Mouse (Mus musculus) brain, embryonic 14.5 days (tissue): ENCODE results near the gene Gm20721. TPM values are rescaled to one million over a fixed set of nuclear protein-coding genes. Genes with fewer than 3 reads are reported as not detected.
"Not testable (repeated sequence)": the region's sequence is repeated elsewhere in the genome, so short reads cannot be mapped to it uniquely, and the experiment has no call there.

ENCODE experiments used
- DNase-seq: peaks from one replicate; pipeline ENCODE4 v3.0.0-alpha.2; 2011; ENCODE audit warnings: low read depth
- CTCF ChIP-seq: fragments of 200-500 bp; IDR thresholded peaks from 2 replicates; pipeline ENCODE4 v1.5.1; 2012; ENCODE audit warnings: inconsistent platforms, mild to moderate bottlenecking, moderate library complexity, borderline replicate concordance; ENCODE audit not compliant: insufficient read depth, insufficient read length; ENCODE audit errors: extremely low read depth
- POLR2A ChIP-seq: fragments of 200-500 bp; IDR thresholded peaks from 2 replicates; pipeline ENCODE4 v1.6.1; 2012; ENCODE audit warnings: mild to moderate bottlenecking, inconsistent platforms, borderline replicate concordance; ENCODE audit not compliant: poor library complexity, insufficient read depth, insufficient read length, severe bottlenecking; ENCODE audit errors: extremely low read depth
- polyA plus RNA-seq: library from polyadenylated mRNA; depleted of rRNA; stranded (reverse); fragments of >200 nt; gene quantifications from 2 replicates; pipeline ENCODE4 v1.2.3, GENCODE M21; 2012

Gene Gm20721
- polyA plus RNA-seq, 1 experiment: 0.53 TPM

DNA sequence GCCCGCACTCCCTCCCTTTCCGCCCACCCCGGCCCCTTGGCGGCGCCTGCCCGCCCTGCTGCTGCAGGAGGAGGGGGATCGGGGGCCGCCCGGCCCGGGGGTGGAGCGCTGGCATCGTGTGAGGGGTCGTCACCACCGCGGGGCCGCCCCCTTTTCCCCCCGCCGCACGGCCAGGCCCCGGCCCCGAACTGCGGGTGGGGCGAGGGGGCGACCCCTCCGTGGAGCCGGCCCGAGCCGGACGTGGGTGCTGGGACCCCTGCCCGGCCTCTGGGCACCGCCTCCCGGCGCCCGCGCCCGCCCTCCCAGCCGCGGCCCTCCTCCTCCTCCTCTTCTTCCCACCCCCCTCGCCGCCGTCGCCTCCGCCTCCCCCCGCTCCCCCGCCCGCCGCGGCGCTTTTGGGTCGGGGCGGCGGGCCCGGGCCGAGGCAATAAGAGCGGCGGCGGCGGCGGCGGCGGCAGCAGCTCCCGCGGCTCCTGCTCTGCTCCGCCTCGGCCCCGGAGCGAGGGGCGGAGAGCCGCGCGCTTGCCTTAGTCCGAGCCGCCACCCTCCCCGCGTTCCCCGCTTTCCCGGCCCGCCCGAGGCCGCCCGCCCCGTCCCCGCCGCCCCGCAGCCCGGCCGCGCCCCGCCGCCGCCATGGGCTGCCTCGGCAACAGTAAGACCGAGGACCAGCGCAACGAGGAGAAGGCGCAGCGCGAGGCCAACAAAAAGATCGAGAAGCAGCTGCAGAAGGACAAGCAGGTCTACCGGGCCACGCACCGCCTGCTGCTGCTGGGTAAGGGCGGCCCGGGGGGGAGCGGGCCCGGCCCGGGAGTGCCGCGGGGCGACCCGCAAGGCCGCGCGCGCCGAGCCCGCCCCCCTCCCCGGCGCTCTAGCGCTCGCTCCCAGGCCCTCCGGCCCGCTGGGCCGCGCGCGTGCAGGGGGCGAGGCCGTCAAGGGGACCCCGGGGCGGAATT, 16.6 kb downstream of the Gm20721 start:
- peak; percentile 96 for DNase-seq
- TF ChIP-seq POLR2A (peak; percentile 37; the same call in 1 of the 2 replicates), CTCF (no peak)

DNA sequence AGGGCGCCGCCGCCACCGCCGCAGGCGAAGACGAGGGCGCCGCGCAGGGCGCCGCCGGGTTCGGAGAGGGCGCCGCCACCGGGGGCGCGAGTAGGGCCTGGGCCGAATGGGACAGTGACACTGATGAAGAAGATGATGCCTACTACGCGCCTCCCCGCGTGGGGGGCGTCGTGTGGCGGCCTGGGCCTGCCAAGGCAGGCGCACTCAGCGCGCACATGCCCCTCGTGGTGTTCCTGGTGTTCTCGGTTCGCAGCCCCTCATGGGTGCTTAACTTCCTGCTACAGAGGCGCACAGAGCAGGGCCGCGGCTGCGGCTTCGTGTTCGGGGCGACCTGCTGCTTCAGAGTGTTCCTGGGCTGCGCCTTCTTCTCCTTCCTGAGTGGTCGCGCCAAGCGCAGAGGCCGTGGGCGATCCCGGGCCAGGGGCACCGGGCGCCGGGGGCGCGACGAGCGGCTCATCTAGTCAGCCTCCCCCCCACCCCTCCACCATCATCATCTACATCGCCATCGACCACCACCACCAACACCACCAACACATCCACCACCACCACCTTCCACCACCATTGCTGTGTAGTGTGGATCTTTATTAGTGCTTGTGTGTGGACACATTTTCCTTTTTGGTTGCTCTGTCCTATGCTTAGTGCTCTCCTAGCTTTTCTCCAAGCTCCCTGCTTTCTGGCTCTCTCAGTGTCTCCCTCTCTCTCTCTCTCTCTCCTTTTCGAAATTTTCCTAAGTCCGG, 17.4 kb downstream of the Gm20721 start:
- no peak for DNase-seq

DNA sequence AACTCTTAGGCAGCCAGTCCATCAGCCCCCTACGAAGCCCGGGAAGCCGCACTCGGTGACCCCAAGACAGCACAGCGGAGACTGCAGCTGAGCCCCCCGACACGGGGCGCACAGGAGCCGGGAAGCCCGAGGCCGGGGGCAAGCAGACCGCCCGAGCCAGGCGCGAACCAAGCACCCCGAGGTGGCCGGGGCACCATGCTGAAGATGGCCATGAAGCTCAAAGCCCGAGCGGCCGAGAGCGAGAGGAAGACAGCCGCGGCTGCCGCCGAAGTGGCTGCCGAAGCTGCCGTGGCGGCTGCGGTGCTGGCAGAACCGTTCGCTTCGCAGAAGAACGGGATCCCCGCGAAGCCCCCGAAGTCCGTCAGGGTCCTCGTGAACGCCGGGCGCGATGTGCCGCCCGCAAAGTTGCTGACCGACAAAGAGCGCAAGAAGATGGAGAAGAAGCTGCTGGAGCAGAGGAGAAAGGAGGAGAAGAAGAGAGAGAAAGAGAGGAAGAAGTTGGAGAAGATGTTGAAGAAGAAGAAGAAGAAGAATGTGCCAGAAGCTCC, 18.1 kb downstream of the Gm20721 start:
- no peak for DNase-seq
- no peak for TF ChIP-seq CTCF
- no peak for TF ChIP-seq POLR2A

More for the DNA sequence above, 17.4 kb downstream of the Gm20721 start:
- TF ChIP-seq CTCF (no peak), POLR2A (no peak)

DNA sequence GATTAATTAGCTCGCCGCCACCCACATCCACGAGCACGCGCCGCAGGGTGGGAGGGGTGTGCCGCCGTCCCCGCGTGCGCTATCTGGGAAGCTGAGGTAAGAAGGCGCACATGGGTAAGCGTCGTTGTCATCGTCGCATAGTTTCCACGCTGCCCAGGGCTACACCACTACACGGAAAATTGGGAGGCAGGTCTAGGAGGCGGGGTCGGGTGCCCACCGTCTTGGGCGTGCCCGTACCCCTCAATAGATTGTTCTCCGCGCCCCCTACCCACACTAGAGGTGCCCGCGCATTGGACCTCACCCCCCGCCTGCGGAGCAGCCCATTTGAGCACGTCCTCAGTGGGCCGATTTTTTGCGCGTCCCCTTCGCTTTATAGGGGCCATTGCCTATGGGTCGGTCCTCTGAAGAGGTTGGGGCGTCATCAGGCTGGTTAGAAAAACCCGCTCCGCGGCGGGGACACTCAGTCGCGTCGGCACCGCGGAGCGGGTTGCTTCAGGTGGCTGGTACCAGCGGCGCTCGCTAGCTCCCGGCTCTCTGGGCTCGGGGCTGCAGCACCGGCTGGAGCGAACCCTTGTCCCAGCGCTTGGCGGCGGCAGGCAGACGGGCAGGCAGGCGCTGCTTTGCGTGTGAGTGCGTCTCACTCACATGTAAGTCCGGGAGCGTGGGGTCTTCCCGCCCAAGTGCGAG, 19.1 kb downstream of the Gm20721 start:
- peak; percentile 95 for DNase-seq
- peak; percentile 75 for TF ChIP-seq POLR2A
- no peak for TF ChIP-seq CTCF

DNA sequence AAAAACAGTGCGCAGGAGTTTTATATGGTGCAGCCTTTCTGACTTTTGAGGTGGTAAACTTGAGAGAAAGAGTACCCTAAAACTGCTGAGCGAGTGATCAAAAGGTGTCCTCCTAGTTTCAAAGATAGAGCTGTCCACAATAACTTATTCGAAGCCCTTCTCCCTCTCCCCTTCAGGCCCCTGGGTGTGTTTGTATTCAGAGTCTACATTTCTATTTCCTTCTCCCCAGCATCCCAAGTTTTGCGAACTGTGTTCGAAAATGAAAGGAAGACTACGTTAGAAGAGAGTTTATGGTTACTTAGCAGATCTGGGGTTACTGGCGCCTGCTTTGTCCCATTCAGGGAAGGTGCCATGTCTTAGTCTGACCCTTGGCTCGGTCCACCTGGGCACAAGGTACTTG, 20.0 kb downstream of the Gm20721 start:
- no peak for TF ChIP-seq POLR2A
- TF ChIP-seq CTCF: no peak
- no peak for DNase-seq

DNA sequence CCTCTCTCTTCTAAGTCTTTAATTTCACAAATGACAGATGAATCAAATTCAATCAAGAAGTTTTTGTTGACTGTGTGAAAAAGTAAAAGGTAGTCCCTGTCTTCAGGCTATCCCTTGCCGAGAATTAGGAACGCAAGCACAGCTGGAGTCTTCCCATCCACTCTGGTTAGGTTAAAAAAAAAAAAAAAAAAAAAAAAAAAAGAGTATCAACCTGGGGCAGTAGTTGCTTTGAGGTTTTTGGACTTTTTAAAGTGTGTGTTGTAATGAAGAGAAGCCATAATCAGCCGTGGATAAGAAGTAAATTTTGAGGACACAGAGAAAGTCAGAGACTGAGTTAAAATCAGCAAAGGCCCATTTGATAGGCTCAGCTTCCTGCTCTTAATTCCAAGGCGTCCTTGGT, 20.5 kb downstream of the Gm20721 start:
- no peak for DNase-seq
- TF ChIP-seq POLR2A (no peak), CTCF (no peak)

DNA sequence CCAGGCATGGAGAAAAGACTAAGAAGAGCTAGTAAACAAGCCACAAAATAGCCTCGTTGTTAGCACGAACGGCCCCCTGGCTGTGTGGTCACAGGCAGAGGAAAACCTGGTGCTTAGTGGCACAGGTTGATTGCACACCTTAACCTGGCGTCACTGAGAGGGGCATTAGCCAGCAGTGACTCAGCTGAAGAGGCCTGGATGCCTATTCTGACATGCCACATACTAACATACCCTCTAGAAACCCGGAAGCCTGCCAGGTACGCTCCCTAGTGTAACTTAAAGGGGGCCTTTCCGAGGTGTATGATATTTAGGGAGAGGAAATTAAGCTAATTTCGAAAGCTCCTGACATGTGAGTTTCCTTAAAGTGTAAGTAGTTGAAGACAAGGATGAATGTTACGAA, 29.9 kb downstream of the Gm20721 start:
- no peak for DNase-seq
- no peak for TF ChIP-seq CTCF
- TF ChIP-seq POLR2A: no peak

DNA sequence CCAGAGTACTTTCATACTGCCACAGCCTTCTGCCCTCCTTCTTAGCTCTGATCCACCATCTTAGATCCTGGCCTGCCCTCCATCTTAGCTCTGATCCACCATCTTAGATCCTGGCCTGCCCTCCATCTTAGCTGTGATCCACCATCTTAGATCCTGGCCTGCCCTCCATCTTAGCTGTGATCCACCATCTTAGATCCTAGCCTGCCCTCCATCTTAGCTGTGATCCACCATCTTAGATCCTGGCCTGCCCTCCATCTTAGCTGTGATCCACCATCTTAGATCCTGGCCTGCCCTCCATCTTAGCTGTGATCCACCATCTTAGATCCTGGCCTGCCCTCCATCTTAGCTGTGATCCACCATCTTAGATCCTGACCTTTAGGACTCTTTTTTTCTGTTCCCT, 31.1 kb downstream of the Gm20721 start:
- DNase-seq: not testable (repeated sequence)

DNA sequence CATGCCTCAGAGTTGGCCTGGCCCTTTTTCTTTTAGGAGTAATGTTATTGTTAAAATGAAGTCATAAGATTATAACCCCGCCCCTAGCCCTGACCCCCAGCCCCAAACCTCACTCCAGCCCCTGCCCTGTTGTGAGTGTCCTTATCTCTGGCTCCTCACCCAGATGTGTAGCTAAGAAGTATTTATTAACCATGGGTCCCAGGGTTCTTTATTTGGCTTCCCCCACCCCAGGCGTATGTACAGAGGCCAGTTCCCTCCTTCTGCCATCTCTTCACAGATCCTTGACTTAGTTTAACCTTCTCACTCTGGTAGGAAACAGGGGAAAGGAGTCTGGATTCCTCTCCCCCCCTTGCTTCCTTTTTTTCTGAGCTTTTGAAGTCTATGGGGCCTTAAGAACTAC, 33.9 kb downstream of the Gm20721 start:
- no peak for TF ChIP-seq POLR2A
- no peak for TF ChIP-seq CTCF
- no peak for DNase-seq

DNA sequence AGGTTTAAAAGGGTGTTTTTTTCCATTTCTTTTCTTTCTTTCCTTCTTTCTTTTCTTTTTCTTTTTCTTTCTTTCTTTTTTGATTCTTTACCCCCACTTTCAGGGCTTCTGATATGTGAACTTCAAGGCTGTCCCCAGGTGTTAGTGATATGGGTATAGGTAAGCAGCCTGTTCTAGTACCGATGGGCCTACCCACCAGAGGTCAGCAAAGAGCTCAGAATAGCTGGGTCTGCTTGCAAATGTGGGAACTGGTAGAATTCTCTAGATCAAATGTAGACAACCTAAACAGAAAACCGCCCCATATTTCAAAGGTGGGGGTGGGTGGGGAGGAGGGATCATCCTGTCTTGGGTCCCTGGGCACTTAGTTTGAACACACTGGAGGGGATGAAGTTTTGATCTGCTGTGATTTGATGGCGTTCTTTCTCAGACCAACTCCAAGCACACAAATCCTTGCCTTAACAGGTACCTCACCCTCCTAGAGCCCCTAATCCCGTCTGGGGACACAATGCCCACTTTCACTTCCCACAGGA, 34.3 kb downstream of the Gm20721 start:
- TF ChIP-seq CTCF: peak; percentile 81; the same call in 1 of the 2 replicates
- no peak for TF ChIP-seq POLR2A
- DNase-seq: peak; percentile 92

DNA sequence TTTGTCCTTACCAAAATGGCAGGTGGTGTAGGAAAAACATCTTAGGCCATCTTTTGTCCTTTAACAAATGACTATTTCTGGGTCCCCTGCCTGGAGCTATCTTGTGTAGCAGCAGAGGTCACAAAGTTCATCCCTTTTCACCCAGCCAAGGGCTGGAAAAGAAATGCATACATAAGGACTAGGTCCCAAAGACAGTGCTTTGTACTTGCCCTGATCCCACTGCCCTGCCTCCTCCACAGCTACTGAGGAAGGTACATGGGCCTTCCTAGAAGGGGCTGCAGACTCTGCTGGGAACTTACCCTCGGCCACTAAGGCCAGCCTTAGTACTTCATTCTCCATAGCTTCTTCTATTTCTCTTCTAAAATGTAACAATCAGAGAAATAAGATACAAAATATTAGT, 34.9 kb downstream of the Gm20721 start:
- TF ChIP-seq POLR2A: no peak
- TF ChIP-seq CTCF: no peak
- no peak for DNase-seq

DNA sequence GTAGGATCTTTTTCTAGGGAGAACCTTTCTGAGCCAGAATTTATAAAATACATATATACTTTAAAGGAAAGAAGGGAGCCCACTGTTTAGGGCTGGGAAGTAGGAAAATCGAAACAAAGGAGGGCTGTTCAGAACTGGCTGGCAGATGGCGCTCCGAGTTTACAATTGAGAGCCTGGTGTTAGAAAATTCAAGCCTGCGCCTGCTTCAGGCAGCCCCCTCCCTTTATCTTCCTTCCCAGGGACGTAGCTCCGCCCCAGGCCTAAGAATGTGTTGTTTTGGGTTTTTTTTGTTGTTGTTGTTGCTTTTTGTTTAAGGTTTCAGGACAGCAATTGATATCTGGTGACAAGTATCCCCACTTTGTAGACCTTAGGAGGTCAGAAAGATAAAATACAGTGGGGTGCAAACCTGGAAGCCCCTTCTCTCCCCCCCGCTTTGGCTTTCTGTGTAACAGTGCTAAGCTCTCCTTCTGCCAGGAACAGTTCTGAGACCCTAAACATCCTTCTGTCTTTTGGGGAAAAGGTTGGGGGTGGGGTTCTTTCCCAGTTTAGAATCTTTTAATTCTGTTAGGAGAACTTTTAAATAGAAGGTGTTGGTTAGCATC, 35.5 kb downstream of the Gm20721 start:
- TF ChIP-seq POLR2A (no peak), CTCF (peak; percentile 87)
- DNase-seq: peak; percentile 90
